Mouse (Mus musculus) forebrain, embryonic 10.5 days (tissue): ENCODE data around the gene Arhgdia. TPM values are rescaled to one million over a fixed set of nuclear protein-coding genes. Genes with fewer than 3 reads are reported as not detected.

Experiments used
- DNase-seq: peaks from one replicate; pipeline ENCODE4 v3.0.0-alpha.2; 2017; ENCODE audit warnings: low spot score; ENCODE audit errors: extremely low spot score
- H3K27ac ChIP-seq: fragments of 300-500 bp; sonication (generic); 2 replicates; pipeline ENCODE4 v1.5.1; 2016; ENCODE audit warnings: mild to moderate bottlenecking
- H3K27me3 ChIP-seq: fragments of 300-500 bp; sonication (generic); 2 replicates; pipeline ENCODE4 v1.6.1; 2016; ENCODE audit warnings: mild to moderate bottlenecking; ENCODE audit not compliant: poor library complexity, severe bottlenecking
- H3K36me3 ChIP-seq: fragments of 300-500 bp; sonication (generic); replicated peaks from 2 replicates; pipeline ENCODE4 v1.6.1; 2016; ENCODE audit warnings: mild to moderate bottlenecking, moderate library complexity
- H3K4me1 ChIP-seq: fragments of 300-500 bp; sonication (generic); 2 replicates; pipeline ENCODE4 v1.6.1; 2016
- H3K4me3 ChIP-seq: fragments of 300-500 bp; sonication (generic); 2 replicates; pipeline ENCODE4 v1.5.1; 2016; ENCODE audit warnings: mild to moderate bottlenecking, moderate library complexity
- H3K9me3 ChIP-seq: fragments of 300-500 bp; sonication (generic); 2 replicates; pipeline ENCODE4 v1.6.1; 2016; ENCODE audit warnings: mild to moderate bottlenecking, moderate library complexity
- WGBS: fragments of 180-500 bp; shearing (Covaris S2); methylation state at CpG from one replicate; pipeline ENCODE4 v1.1.7; 2016; 5-methylcytosine and 5-hydroxymethylcytosine counted together
- polyA plus RNA-seq: library from polyadenylated mRNA; unstranded; fragments of >200 nt; fragmentation: Nextera tagmentation; extraction: Ambion mirVana; gene quantifications from 2 replicates; pipeline ENCODE4 v1.2.1, GENCODE M21; 2016

Arhgdia gene
- polyA plus RNA-seq, 1 experiment from 2014 or later, result 744 TPM

- peaks cover 8% of the 10 kb centered on the region for H3K9me3 ChIP-seq
- WGBS, result 85% methylated on average over 5 of the region's 5 CpGs
- H3K27ac ChIP-seq, result no peak overlapping the region
- no peak overlapping the region for H3K4me3 ChIP-seq
- DNase-seq, result no peak
- no peaks in the 10 kb centered on the region for H3K27me3 ChIP-seq
- peaks cover 29% of the 10 kb centered on the region for H3K4me1 ChIP-seq
- peaks cover 8% of the 10 kb centered on the region for H3K36me3 ChIP-seq
These were observed 28.7 kb downstream of the Arhgdia start for GRCm38 (mm10) chr11:120552736-120553135.

GRCm38 (mm10) chr11:120550810-120551440, 30.5 kb downstream of the Arhgdia start, which contains the start of gene Ppp1r27:
Gene Ppp1r27 (minus strand): TSS chr11:120551132.
- Histone ChIP-seq H3K4me3 (peak within 1 kb of the TSS; percentile 78), H3K4me1 (peaks cover 33% of the 10 kb centered on the region), H3K27ac (peak within 1 kb of the TSS; percentile 96), H3K9me3 (no peaks in the 10 kb centered on the region), H3K27me3 (no peaks in the 10 kb centered on the region), H3K36me3 (peaks cover 13% of the 10 kb centered on the region)
- 95% methylated on average over 28 of the region's 28 CpGs for WGBS
- DNase-seq, result no peak

- WGBS, result 80% methylated on average over 11 of the region's 11 CpGs
- Histone ChIP-seq H3K9me3 (no peaks in the 10 kb centered on the region), H3K4me1 (peaks cover 33% of the 10 kb centered on the region), H3K27me3 (no peaks in the 10 kb centered on the region), H3K36me3 (peaks cover 19% of the 10 kb centered on the region), H3K27ac (peak overlapping the region; percentile 96), H3K4me3 (peak overlapping the region; percentile 78)
- no peak for DNase-seq
These were observed 31.2 kb downstream of the Arhgdia start for GRCm38 (mm10) chr11:120549986-120550809.

GRCm38 (mm10) chr11:120549168-120549945, 32.1 kb downstream of the Arhgdia start, which contains the start of gene Mcrip1:
Gene Mcrip1 (minus strand): TSS chr11:120549727.
- Histone ChIP-seq H3K27me3 (no peaks in the 10 kb centered on the region), H3K36me3 (peaks cover 28% of the 10 kb centered on the region), H3K27ac (peak within 1 kb of the TSS; percentile 96), H3K4me3 (peak within 1 kb of the TSS; percentile 78), H3K9me3 (no peaks in the 10 kb centered on the region), H3K4me1 (peaks cover 33% of the 10 kb centered on the region)
- whole genome bisulfite sequencing, result under 1% methylated on average over 85 of the region's 87 CpGs
- DNase-seq, result peak; percentile 88

GRCm38 (mm10) chr11:120548786-120549167, 32.6 kb downstream of the Arhgdia start:
- peaks cover 33% of the 10 kb centered on the region for H3K36me3 ChIP-seq
- no peak for DNase-seq
- peak overlapping the region; percentile 96 for H3K27ac ChIP-seq
- H3K9me3 ChIP-seq, result no peaks in the 10 kb centered on the region
- 37% methylated on average over 7 of the region's 7 CpGs for WGBS
- peak overlapping the region; percentile 78 for H3K4me3 ChIP-seq
- H3K27me3 ChIP-seq, result no peaks in the 10 kb centered on the region
- peaks cover 33% of the 10 kb centered on the region for H3K4me1 ChIP-seq

GRCm38 (mm10) chr11:120548214-120548613, 33.2 kb downstream of the Arhgdia start:
- no peaks in the 10 kb centered on the region for H3K27me3 ChIP-seq
- DNase-seq, result no peak
- H3K36me3 ChIP-seq, result peaks cover 39% of the 10 kb centered on the region
- 93% methylated on average over 3 of the region's 3 CpGs for WGBS
- peaks cover 33% of the 10 kb centered on the region for H3K4me1 ChIP-seq
- 0 out of 2 replicates have a peak overlapping the region, but pooled peaks have one; percentile 96 for H3K27ac ChIP-seq
- H3K9me3 ChIP-seq, result no peaks in the 10 kb centered on the region
- H3K4me3 ChIP-seq, result peak overlapping the region; percentile 78

GRCm38 (mm10) chr11:120547469-120547868, 34.0 kb downstream of the Arhgdia start:
- Histone ChIP-seq H3K4me1 (peaks cover 33% of the 10 kb centered on the region), H3K4me3 (peak overlapping the region; percentile 78), H3K9me3 (no peaks in the 10 kb centered on the region), H3K27me3 (no peaks in the 10 kb centered on the region), H3K36me3 (peaks cover 47% of the 10 kb centered on the region), H3K27ac (no peak overlapping the region)
- 76% methylated on average over 2 of the region's 2 CpGs for WGBS
- DNase-seq, result no peak

GRCm38 (mm10) chr11:120545964-120546363, 35.5 kb downstream of the Arhgdia start:
- Histone ChIP-seq H3K27me3 (no peaks in the 10 kb centered on the region), H3K36me3 (peaks cover 55% of the 10 kb centered on the region), H3K9me3 (no peaks in the 10 kb centered on the region), H3K4me1 (peaks cover 37% of the 10 kb centered on the region), H3K27ac (no peak overlapping the region), H3K4me3 (no peak overlapping the region; the same call in 1 of the 2 replicates)
- DNase-seq, result no peak
- 92% methylated on average over 3 of the region's 3 CpGs for WGBS

- Histone ChIP-seq H3K4me1 (peaks cover 30% of the 10 kb centered on the region), H3K9me3 (no peaks in the 10 kb centered on the region), H3K36me3 (peaks cover 46% of the 10 kb centered on the region), H3K27me3 (peaks cover 5% of the 10 kb centered on the region; the same call in 1 of the 2 replicates), H3K4me3 (no peak overlapping the region), H3K27ac (no peak overlapping the region)
- DNase-seq, result no peak
- WGBS, result 90% methylated on average over 6 of the region's 6 CpGs
These were observed 39.0 kb downstream of the Arhgdia start for GRCm38 (mm10) chr11:120542376-120542775.

GRCm38 (mm10) chr11:120541907-120542306, 39.5 kb downstream of the Arhgdia start:
- H3K27me3 ChIP-seq, result peaks cover 5% of the 10 kb centered on the region; the same call in 1 of the 2 replicates
- peaks cover 29% of the 10 kb centered on the region for H3K4me1 ChIP-seq
- H3K9me3 ChIP-seq, result no peaks in the 10 kb centered on the region
- no peak overlapping the region for H3K4me3 ChIP-seq
- peaks cover 44% of the 10 kb centered on the region for H3K36me3 ChIP-seq
- no peak for DNase-seq
- H3K27ac ChIP-seq, result no peak overlapping the region
- WGBS, result 41% methylated on average over 4 of the region's 4 CpGs

- WGBS, result 23% methylated on average over 10 of the region's 10 CpGs
- H3K4me1 ChIP-seq, result peaks cover 29% of the 10 kb centered on the region
- H3K4me3 ChIP-seq, result peak overlapping the region; percentile 23; the same call in 1 of the 2 replicates
- peaks cover 14% of the 10 kb centered on the region for H3K27me3 ChIP-seq
- DNase-seq, result no peak
- peaks cover 30% of the 10 kb centered on the region for H3K36me3 ChIP-seq
- H3K9me3 ChIP-seq, result no peaks in the 10 kb centered on the region
- H3K27ac ChIP-seq, result peak overlapping the region; percentile 75
These were observed 42.0 kb downstream of the Arhgdia start for GRCm38 (mm10) chr11:120539285-120540014.

GRCm38 (mm10) chr11:120538955-120539284, 42.5 kb downstream of the Arhgdia start:
- Histone ChIP-seq H3K9me3 (no peaks in the 10 kb centered on the region), H3K4me1 (peaks cover 29% of the 10 kb centered on the region), H3K36me3 (peaks cover 25% of the 10 kb centered on the region), H3K27me3 (peaks cover 19% of the 10 kb centered on the region), H3K27ac (peak overlapping the region; percentile 75), H3K4me3 (no peak overlapping the region)
- no peak for DNase-seq
- 59% methylated on average over 8 of the region's 8 CpGs for WGBS
